Mouse (Mus musculus) embryonic fibroblast, embryonic 13.5 days (primary cell): ENCODE measurements around the gene Polrmt. TPM values are rescaled to one million over a fixed set of nuclear protein-coding genes. Genes with fewer than 3 reads are reported as not detected.

Source experiments
- H3K27ac ChIP-seq: 2 replicates; pipeline ENCODE4 v1.5.1; 2012; ENCODE audit warnings: low read length, control low read depth, inconsistent platforms; ENCODE audit not compliant: insufficient read depth
- H3K4me1 ChIP-seq: 2 replicates; pipeline ENCODE4 v1.6.1; 2011; ENCODE audit warnings: low read length; ENCODE audit not compliant: control insufficient read depth, insufficient read depth
- H3K4me3 ChIP-seq: 2 replicates; pipeline ENCODE4 v1.5.1; 2011; ENCODE audit warnings: mild to moderate bottlenecking, control low read depth, low read length; ENCODE audit not compliant: insufficient read depth
- CTCF ChIP-seq: IDR thresholded peaks from 2 replicates; pipeline ENCODE4 v1.5.1; 2011; ENCODE audit warnings: mild to moderate bottlenecking, control low read depth, low read length, moderate library complexity, borderline replicate concordance; ENCODE audit not compliant: insufficient read depth
- POLR2A ChIP-seq: IDR thresholded peaks from 2 replicates; pipeline ENCODE4 v1.6.1; 2011; ENCODE audit warnings: low read depth, mild to moderate bottlenecking, control low read depth, low read length, moderate library complexity
- polyA plus RNA-seq: library from polyadenylated mRNA; stranded (reverse); fragments of >200 nt; gene quantifications from 2 replicates; pipeline ENCODE4 v1.2.4, GENCODE M21; 2011; ENCODE audit warnings: low read depth; ENCODE audit not compliant: missing spikeins, insufficient read length

Polrmt gene
- 14.9 TPM in 2 replicates for polyA plus RNA-seq

DNA sequence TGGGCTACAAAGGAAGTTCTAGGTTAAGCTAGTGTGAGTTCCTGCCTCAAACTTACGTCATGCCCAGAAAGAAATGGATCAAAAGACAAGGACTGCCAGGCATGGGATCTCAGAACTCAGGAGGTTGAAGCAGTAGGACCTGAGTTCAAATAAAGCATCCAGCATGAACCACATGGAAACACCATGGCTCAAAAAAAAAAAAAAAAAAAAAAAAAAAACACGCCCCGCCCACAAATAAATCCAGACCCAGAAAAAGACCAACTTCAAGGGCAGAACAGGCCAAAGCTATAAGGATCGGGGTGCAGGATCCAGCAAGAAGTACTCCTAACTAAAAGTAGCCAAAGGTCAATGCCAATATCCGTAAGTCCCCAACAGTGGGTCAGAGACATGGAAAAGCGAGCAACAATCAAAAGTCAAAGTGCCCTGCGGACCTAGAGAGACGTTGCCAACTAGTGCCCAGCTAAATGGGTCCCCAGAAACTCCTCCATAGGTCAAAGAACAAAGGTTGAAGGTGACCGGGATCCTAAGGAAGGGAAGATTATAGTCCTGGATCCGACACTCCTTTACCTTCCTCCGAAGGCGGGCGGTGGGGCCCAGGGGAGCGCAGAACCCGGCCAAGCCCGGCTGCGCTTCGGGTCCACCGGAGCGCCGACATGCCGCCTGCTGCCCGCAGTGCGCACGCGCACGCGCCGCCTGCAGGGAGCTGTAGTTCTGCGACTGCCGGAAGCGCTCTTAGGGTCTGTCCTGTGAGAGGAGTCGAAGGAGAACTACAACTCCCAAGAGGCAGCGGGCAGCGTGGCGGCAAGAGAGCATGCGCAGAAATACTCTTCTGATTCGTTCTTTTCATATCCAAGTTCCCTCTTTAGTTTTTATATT, at the start of gene Polrmt:
Gene Polrmt, minus strand, starts transcription at position 684 of the 876 bp plus-strand sequence.
- H3K4me3 ChIP-seq, result peak within 1 kb of the TSS; percentile 90
- H3K4me1 ChIP-seq, result no peaks in the 10 kb centered on the region
- TF ChIP-seq CTCF (no peak), POLR2A (peak; percentile 75)
- no peak within 1 kb of the TSS for H3K27ac ChIP-seq

DNA sequence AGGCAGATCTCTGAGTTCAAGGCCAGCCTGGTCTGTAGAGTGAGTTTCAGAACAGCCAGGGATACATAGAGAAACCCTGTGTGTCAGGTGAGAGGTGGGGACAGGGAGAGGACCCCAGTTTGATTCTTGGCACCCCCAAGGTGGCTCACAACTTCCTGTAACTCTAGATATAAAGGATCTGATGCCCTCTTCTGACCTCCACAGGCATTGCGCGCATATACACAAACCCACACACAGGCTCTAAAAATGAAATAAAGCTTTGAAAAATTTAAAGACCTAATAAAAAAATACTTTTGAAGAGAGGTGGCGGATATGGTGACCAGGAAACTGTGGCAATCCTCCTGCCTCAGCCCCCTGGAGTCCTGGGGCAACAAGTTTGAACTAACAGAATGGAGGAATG, 49.5 kb upstream of the Polrmt start:
- H3K4me1 ChIP-seq, result no peaks in the 10 kb centered on the region
- no peak overlapping the region for H3K4me3 ChIP-seq
- TF ChIP-seq POLR2A (no peak), CTCF (no peak)

GRCm38 (mm10) chr10:79794491-79794931, 48.1 kb upstream of the Polrmt start:
- TF ChIP-seq POLR2A, result peak; percentile 77
- TF ChIP-seq CTCF, result no peak
- H3K4me3 ChIP-seq, result peak overlapping the region; percentile 67
- no peaks in the 10 kb centered on the region for H3K4me1 ChIP-seq
- H3K27ac ChIP-seq, result peak overlapping the region; percentile 58

More for the DNA sequence above, 49.5 kb upstream of the Polrmt start:
- no peak overlapping the region for H3K27ac ChIP-seq

- Histone ChIP-seq H3K27ac (peak overlapping the region; percentile 58), H3K4me1 (no peaks in the 10 kb centered on the region), H3K4me3 (peak overlapping the region; percentile 67)
- TF ChIP-seq CTCF (no peak), POLR2A (no peak; the same call in 1 of the 2 replicates)
Measured at GRCm38 (mm10) chr10:79793738-79794490, 47.5 kb upstream of the Polrmt start.

DNA sequence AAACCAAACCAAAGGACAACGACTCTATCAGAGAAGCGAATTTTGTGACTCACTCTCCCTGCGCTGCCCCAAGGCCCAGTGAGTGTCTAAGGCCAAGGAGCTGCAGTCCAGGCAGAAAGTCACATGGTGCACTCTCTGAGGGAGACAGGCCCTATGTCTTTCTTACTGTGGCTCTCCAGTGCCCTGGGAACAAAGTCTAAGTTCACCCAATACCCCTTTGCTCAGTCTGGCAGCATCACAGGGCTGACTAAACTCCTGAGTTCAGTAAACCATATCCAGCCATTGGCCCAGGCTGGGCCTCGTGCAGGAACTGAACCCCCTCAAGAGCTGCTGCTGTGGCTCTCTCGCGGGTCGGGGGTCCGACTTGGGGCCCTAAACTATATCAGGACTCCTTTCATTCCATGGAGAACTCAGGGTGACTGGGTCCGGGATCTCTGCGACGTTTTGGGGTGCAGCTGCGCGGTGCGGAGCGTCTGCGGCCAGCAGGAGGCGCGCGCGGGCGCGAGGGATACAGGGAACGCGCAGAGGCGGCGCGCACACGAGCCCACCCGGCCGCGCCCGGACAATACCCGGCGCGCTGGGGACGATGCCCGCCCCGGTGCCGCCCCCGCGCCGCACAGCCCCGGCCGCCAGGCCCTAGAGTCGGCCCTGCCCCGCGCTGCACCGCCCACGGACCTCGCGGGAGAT, 46.8 kb upstream of the Polrmt start, which contains the start of gene Palm:
Gene Palm, plus strand, starts transcription at position 522 of the 687 bp plus-strand sequence.
- TF ChIP-seq CTCF (peak; percentile 89), POLR2A (no peak; the same call in 1 of the 2 replicates)
- peak within 1 kb of the TSS; percentile 58 for H3K27ac ChIP-seq
- H3K4me3 ChIP-seq, result peak within 1 kb of the TSS; percentile 67
- H3K4me1 ChIP-seq, result no peaks in the 10 kb centered on the region

GRCm38 (mm10) chr10:79792339-79793040, 46.1 kb upstream of the Polrmt start:
- no peak overlapping the region for H3K4me3 ChIP-seq
- TF ChIP-seq POLR2A (no peak), CTCF (no peak)
- H3K27ac ChIP-seq, result no peak overlapping the region
- H3K4me1 ChIP-seq, result no peaks in the 10 kb centered on the region

DNA sequence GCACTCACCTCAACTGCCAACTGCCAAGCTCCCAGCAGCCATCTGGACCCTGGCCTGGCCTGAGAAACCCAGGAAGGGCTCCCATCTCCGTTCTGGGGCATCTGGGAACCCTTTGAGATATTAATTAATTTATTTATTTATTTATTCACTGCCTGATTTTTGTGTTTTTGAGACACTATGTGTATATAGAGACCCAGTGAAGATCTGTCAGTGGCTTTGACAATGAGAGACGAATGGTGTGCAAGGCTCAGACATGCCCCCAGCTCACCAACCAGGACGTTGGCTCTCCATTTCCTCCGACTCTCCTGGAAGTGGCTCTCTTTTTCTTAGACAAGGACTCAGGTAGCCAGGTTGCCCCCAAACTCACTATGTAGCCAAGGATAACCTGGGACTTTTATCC, 44.5 kb upstream of the Polrmt start, which contains the start of gene Prss57:
Gene Prss57, minus strand, starts transcription at position 101 of the 400 bp plus-strand sequence.
- H3K4me3 ChIP-seq, result no peak within 1 kb of the TSS
- no peak within 1 kb of the TSS for H3K27ac ChIP-seq
- H3K4me1 ChIP-seq, result no peaks in the 10 kb centered on the region
- no peak for TF ChIP-seq CTCF
- TF ChIP-seq POLR2A, result no peak

GRCm38 (mm10) chr10:79789581-79789980, 43.2 kb upstream of the Polrmt start:
- Histone ChIP-seq H3K27ac (no peak overlapping the region), H3K4me3 (no peak overlapping the region), H3K4me1 (no peaks in the 10 kb centered on the region)
- TF ChIP-seq POLR2A (no peak), CTCF (no peak)
